In the genomic region with DNA sequence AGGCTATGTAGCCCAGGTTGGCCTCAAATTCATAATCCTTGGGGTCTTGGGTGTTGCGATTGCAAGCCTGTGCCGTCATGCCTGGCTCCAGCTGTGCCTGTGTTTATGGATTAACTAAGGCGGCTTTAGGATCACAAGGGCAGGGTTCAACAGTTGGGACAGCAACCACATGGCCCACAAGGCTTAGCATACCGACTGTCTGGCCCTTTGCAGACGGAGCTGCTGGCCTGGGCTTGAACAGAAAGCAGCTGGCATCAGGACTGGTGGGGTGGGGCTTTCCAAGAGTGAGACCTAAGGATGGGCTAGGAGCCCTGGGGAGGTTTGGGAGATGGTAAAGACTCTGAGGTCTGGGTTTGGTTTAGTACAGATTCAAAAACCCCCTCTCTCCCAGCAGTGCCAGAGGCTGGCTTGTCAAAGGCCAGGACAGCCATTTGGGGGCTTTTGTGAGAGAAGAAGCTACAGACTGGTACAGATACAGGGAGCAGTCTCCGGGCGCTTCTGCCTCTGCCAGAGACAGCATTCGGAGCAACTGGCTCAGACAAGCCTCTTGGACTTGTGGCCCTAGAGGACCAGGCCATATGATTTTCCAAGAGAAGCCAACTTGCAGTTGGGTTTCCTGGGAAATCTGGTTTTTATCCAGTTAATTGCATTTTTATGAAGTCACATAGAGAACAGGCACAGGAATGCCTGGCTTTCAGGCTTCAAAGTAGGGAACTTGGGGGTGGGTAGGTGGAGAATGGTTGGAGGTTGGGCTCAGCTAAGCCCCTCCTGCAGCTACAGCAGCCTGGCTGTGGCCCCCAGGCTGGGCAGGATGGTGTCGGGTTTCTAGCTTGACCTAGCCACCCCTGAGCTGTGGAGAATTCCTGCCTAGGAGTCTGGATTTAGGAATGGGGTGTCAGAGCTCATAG, we compare ENCODE assay signal across 8 mouse cellular contexts. TPM values are rescaled to one million over a fixed set of nuclear protein-coding genes. Genes with fewer than 3 reads are reported as not detected.
DNase-seq lines count a peak whose midpoint lies in the region; ATAC-seq and TF ChIP-seq lines count a peak whose summit lies in the region.

No protein-coding gene starts in this region.

- ATAC-seq in intestine, embryonic 14.5 days (replicated peaks; ENCODE audit: low FRiP score, low TSS enrichment, low read depth): peak; percentile 46; the same call in 1 of the 2 replicates
- no peak for ATAC-seq in liver, embryonic 14.5 days (ENCODE audit: insufficient read depth)
- no peak for ATAC-seq in CD4-positive, CD25-positive, alpha-beta regulatory T cell, adult 4 months
- no peak for ATAC-seq in cerebellum, adult (ENCODE audit: insufficient number of reproducible peaks, low FRiP score, low TSS enrichment)

- H3K9me3 ChIP-seq in E14TG2a.4 (ENCODE audit: low read length): no peaks in the 10 kb centered on the region
- H3K9me3 ChIP-seq in intestine, embryonic 14.5 days (ENCODE audit: control insufficient read depth, low read length): no peaks in the 10 kb centered on the region
- no peaks in the 10 kb centered on the region for H3K9me3 ChIP-seq in liver, embryonic 14.5 days (ENCODE audit: control insufficient read depth, low read length)

- H3K36me3 ChIP-seq in E14TG2a.4 (ENCODE audit: insufficient read depth, low read length): peaks cover 3% of the 10 kb centered on the region; the same call in 1 of the 2 replicates
- H3K36me3 ChIP-seq in intestine, embryonic 14.5 days (ENCODE audit: control insufficient read depth, insufficient read depth, low read length): peaks cover 7% of the 10 kb centered on the region
- H3K36me3 ChIP-seq in liver, embryonic 14.5 days (replicated peaks; ENCODE audit: control insufficient read depth, insufficient read depth, low read depth): no peaks in the 10 kb centered on the region

- H3K27me3 ChIP-seq in E14TG2a.4 (ENCODE audit: insufficient read depth, low read length): no peaks in the 10 kb centered on the region
- no peaks in the 10 kb centered on the region for H3K27me3 ChIP-seq in intestine, embryonic 14.5 days (replicated peaks; ENCODE audit: control insufficient read depth, insufficient read depth, low read length)
- H3K27me3 ChIP-seq in liver, embryonic 14.5 days (ENCODE audit: control insufficient read depth, insufficient read depth, low read length): no peaks in the 10 kb centered on the region

- no peak overlapping the region for H3K9ac ChIP-seq in intestine, embryonic 14.5 days (ENCODE audit: low read length)
- peak overlapping the region; percentile 57 for H3K9ac ChIP-seq in liver, embryonic 14.5 days (replicated peaks)

- WGBS in intestine, embryonic 14.5 days: 31% methylated on average over 9 of the region's 9 CpGs
- WGBS in liver, embryonic 14.5 days (ENCODE audit: insufficient replicate concordance): 71% methylated on average over 9 of the region's 9 CpGs

- no peak for TF ChIP-seq EP300 in liver, embryonic 14.5 days (IDR thresholded peaks at IDR 0.05; ENCODE audit: low read depth)

- DNase-seq in MN1 (ENCODE audit: low spot score): peak; percentile 60
- DNase-seq in intestine, embryonic 14.5 days (ENCODE audit: low spot score): peak; percentile 68
- DNase-seq in liver, embryonic 14.5 days (ENCODE audit: low read depth in 3 of 3, low spot score in 3 of 3): no peak
- no peak for DNase-seq in cerebellum, postnatal 4 days (ENCODE audit: low spot score in 2 of 2)
- DNase-seq in gastrocnemius, postnatal 10 days: no peak

- no peak for TF ChIP-seq CTCF in E14TG2a.4 (conservative IDR thresholded peaks at IDR 0.05; ENCODE audit: low read length)
- TF ChIP-seq CTCF in liver, embryonic 14.5 days (IDR thresholded peaks at IDR 0.05; ENCODE audit: low read depth): no peak

- peaks cover 65% of the 10 kb centered on the region for H3K4me1 ChIP-seq in E14TG2a.4 (replicated peaks; ENCODE audit: low read depth, low read length)
- peaks cover 38% of the 10 kb centered on the region for H3K4me1 ChIP-seq in intestine, embryonic 14.5 days (replicated peaks; ENCODE audit: control insufficient read depth, insufficient read depth, low read length)
- H3K4me1 ChIP-seq in liver, embryonic 14.5 days (replicated peaks; ENCODE audit: control insufficient read depth in 2 of 2, insufficient read depth in 2 of 2, low read length in 1 of 2): peaks cover 25 to 30% of the 10 kb centered on the region in 2 experiments

- peak overlapping the region; percentile 80 for H3K27ac ChIP-seq in intestine, embryonic 14.5 days (ENCODE audit: low read depth)
- H3K27ac ChIP-seq in liver, embryonic 14.5 days: peak overlapping the region; percentile 77

- H3K4me2 ChIP-seq in intestine, embryonic 14.5 days (ENCODE audit: low read length): no peak overlapping the region
- H3K4me2 ChIP-seq in liver, embryonic 14.5 days (ENCODE audit: low read depth): peak overlapping the region; percentile 77

- H3K4me3 ChIP-seq in E14TG2a.4 (replicated peaks; ENCODE audit: low read length): peak overlapping the region; percentile 75
- no peak overlapping the region for H3K4me3 ChIP-seq in intestine, embryonic 14.5 days (ENCODE audit: low read depth, low read length)
- peak overlapping the region in 1 of 2 experiments; percentile 42; a peak in 2 of 4 replicates for H3K4me3 ChIP-seq in liver, embryonic 14.5 days (ENCODE audit: insufficient read depth in 1 of 2, low read depth in 2 of 2, low read length in 2 of 2)

RNA-seq across cellular contexts. Expression of a gene that starts 37.8 kb away (rescaled TPM):
- polyA plus RNA-seq in intestine, embryonic 14.5 days (2014; fragmentation: Nextera tagmentation; extraction: Ambion mirVana): 3.1 and 3.2 TPM in 2 replicates
- polyA plus RNA-seq in liver, embryonic 14.5 days (2012; rRNA removed): 6.6 and 7.5 TPM in 2 replicates
- 0.51 and 1.6 TPM in 2 replicates for polyA plus RNA-seq in liver, embryonic 14.5 days (2014; fragmentation: Nextera tagmentation; extraction: Ambion mirVana)
- 1 to 10 TPM; 1.4 to 3.1 TPM for polyA plus RNA-seq in CD4-positive, CD25-positive, alpha-beta regulatory T cell, adult 4 months (2017; shearing (Covaris generic))
- total RNA-seq in gastrocnemius, postnatal 10 days (2021): 10 to 100 TPM; 28.4 to 33.5 TPM

Comparison
In these comparisons a context has a peak if more than half of its experiments do, and no peak if none do; other contexts are left out.
1. DNase-seq: peak in MN1 (single experiment) and intestine, embryonic 14.5 days (single experiment); none in liver, embryonic 14.5 days (0 of 3), cerebellum, postnatal 4 days (0 of 2) and gastrocnemius, postnatal 10 days (single experiment).